Mouse (Mus musculus) left cerebral cortex, postnatal 10 days (tissue): Measurements from ENCODE around the gene 4921501E09Rik. TPM values are rescaled to one million over a fixed set of nuclear protein-coding genes. Genes with fewer than 3 reads are reported as not detected.
"Not testable (repeated sequence)": the region's sequence is repeated elsewhere in the genome, so short reads cannot be mapped to it uniquely, and the experiment has no call there.

ENCODE experiments used
- DNase-seq, 2 experiments: peaks; one replicate each; pipeline ENCODE4 v3.0.0; 2021 to 2022; ENCODE audit warnings: low spot score in 2 of 2, mixed read lengths in 1 of 2; ENCODE audit errors: extremely low spot score in 1 of 2
- intact Hi-C: fragments of 180-260 bp; cut with DNase I; formaldehyde crosslinking; loops from one replicate; pipeline ENCODE4 v1.15.1; 2025
- total RNA-seq, 2 experiments: library from RNA; stranded (reverse); gene quantifications; 2 replicates each; pipeline ENCODE4 v1.2.3; 2021

4921501E09Rik gene
- not detected for total RNA-seq

DNA sequence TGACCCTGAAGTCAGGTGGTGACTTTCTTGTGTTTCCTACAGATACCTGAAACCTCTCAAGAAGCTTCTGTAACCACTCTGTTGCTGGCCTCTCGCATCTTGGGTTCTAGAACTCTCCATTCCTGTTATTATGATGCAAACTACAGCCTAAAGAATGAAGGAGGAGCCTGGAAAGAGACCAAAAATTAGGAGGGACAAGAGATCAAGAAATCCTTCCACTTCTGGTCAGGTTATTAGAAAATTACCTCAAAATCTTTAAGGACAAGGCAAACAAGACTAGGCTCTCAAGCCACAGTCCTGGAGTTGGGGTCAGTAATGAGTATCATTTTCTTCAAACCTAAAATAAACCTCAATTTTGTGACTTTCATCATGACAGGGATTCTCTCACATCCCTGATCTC is at the start of gene 4921501E09Rik:
Gene 4921501E09Rik, minus strand, starts transcription at position 101 of the 400 bp plus-strand sequence.
- intact Hi-C loops = no loop called here
- DNase-seq = no peak

- DNase-seq = no peak
- intact Hi-C loops = no loop called here
Measured at GRCm38 (mm10) chr17:33097396-33097795, 29.5 kb upstream of the 4921501E09Rik start.

DNA sequence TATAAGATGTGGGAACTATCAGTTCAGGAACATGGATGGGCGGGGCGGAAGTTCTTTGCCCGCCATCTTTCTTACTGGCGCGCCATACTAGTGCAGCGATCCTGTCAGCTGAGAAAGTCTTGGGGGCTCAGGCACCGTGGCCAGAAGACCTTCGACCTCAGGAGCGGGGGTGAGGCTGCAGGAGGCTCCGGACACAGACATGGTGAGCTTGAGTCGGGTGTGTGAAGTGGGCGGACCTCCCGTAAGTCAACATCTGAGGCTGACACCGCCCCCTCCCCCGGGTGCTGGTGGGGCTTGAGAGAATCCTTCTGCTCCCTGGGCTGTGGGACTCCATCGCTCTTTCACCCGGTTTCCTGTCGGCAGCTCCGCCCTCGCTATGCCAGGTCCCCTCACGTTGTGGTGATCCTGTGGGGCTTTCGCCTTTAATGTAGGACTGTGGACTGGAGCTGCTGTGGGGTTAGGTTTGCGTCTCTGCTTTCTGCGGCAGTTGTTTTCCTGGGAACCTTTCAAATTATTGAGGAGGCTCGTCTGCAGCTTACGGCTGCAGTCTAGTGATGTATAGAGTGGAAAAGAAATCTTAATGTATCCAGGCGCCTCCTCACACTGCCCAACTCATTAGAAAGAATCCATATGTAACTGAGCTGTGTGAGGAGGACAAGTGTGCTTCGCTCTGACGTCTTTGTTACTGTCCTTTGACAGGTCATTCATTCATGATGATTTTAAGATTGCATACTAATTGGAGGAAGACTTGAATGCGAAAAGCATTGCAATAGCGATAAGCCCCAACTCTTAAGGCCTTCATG is 24.7 kb upstream of the 4921501E09Rik start:
- DNase-seq = peak; percentile 79 to 88
- intact Hi-C loops = no loop called here

DNA sequence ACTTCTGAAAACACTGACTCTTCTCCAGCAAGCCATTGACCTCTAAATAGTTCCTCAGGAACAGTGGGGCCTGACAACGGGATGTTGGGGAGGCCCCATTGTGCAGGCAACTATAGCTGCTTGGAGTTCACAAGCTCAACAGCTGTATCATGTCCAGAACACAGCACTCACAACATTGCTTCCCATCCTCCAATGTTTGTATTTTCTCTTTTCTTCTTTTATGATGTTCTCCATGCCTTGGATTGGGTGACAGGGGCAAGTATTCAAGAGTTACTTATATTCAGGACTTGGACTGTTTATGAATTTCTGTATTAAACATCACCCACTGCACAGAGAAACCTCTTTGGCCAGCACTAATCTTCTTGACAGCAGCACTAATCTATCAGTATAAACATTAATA is 23.8 kb upstream of the 4921501E09Rik start:
- intact Hi-C loops = no loop called here
- DNase-seq = no peak

GRCm38 (mm10) chr17:33089220-33089949 is 21.5 kb upstream of the 4921501E09Rik start, which contains the start of gene Zfp563:
TSS of gene Zfp563 (plus strand) at chr17:33089310.
- intact Hi-C loops = no loop called here

GRCm38 (mm10) chr17:33063001-33063400 is 4.9 kb downstream of the 4921501E09Rik start:
- intact Hi-C loops = no loop called here

More at GRCm38 (mm10) chr17:33089220-33089949, 21.5 kb upstream of the 4921501E09Rik start, which contains the start of gene Zfp563:
- DNase-seq = peak; percentile 90 to 95

DNA sequence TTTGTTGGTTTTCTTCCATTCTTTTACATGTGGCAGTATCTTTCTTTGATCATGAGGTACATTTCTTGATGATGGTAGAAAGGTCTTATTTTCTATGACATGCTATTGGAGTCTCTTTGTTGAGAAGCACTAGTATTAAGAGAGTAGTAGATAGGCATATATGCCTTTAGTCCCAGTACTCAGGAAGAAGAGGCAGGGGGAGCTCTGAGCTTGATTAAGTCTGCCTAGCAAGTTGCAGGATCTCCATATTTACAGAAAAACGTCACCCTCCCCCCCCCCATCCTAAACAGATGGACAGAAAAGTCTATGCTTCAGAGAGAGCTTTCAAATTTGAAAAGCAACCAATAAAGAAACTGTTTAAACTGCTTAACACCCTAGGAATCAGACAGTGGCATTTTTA is 9.1 kb downstream of the 4921501E09Rik start:
- no peak for DNase-seq
- intact Hi-C loops = no loop called here

More at GRCm38 (mm10) chr17:33063001-33063400, 4.9 kb downstream of the 4921501E09Rik start:
- DNase-seq = no peak

GRCm38 (mm10) chr17:33032900-33033891 is 34.7 kb downstream of the 4921501E09Rik start, which contains the start of gene Zfp763:
TSS of gene Zfp763 (minus strand) at chr17:33033402.
- intact Hi-C loops = no loop called here
- DNase-seq = peak; percentile 81 to 84

GRCm38 (mm10) chr17:33032376-33032775 is 35.5 kb downstream of the 4921501E09Rik start:
- intact Hi-C loops = no loop called here
- no peak for DNase-seq

DNA sequence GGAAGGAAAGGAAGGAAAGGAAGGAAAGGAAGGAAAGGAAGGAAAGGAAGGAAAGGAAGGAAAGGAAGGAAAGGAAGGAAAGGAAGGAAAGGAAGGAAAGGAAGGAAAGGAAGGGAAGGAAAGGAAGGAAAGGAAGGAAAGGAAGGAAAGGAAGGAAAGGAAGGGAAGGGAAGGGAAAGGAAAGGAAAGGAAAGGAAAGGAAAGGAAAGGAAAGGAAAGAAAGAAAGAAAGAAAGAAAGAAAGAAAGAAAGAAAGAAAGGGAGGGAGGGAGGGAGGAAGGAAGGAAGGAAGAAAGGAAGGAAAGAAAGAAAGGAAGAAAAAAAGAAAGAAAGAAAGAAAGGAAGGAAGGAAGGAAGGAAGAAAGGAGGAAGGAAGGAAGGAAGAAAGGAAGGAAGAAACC is 47.4 kb downstream of the 4921501E09Rik start:
- DNase-seq, intact Hi-C loops: not testable (repeated sequence)

Other genes with a start within 250 kb of the 4921501E09Rik start
- gene Zfp799, start 237.8 kb downstream of the 4921501E09Rik start, total RNA-seq = 10 to 100 TPM; 22.0 to 22.7 TPM
- gene Zfp870, start 176.4 kb downstream of the 4921501E09Rik start, total RNA-seq = 1 to 10 TPM; 8.4 to 8.6 TPM
- 1 to 10 TPM; 1.5 to 1.6 TPM for gene Cyp4f14, start 150.7 kb downstream of the 4921501E09Rik start, total RNA-seq
- gene Cyp4f13, start 120.7 kb downstream of the 4921501E09Rik start, total RNA-seq = 10 to 100 TPM in 1 of 2 experiments, 1 to 10 TPM in 1; 9.5 to 10.0 TPM
- gene Zfp472, start 102.2 kb downstream of the 4921501E09Rik start, total RNA-seq = 1 to 10 TPM; 4.3 to 5.5 TPM
- gene Zfp952, start 74.9 kb downstream of the 4921501E09Rik start, total RNA-seq = 10 to 100 TPM; 15.6 to 15.7 TPM
- gene Zfp763, start 34.7 kb downstream of the 4921501E09Rik start, total RNA-seq = 10 to 100 TPM; 22.1 to 26.9 TPM
- gene Zfp563, start 21.3 kb upstream of the 4921501E09Rik start, total RNA-seq = 10 to 100 TPM; 17.8 to 18.8 TPM
- gene Morc2b, start 71.6 kb upstream of the 4921501E09Rik start, total RNA-seq = under 1 TPM; 0.62 to 0.97 TPM
- not detected for gene Olfr55, start 100.4 kb upstream of the 4921501E09Rik start, total RNA-seq
- gene Olfr239, start 123.2 kb upstream of the 4921501E09Rik start, total RNA-seq = not detected
- under 1 TPM; 0.55 to 0.60 TPM for gene Olfr1564, start 153.6 kb upstream of the 4921501E09Rik start, total RNA-seq
- 10 to 100 TPM; 14.0 to 14.5 TPM for gene Zfp955a, start 187.1 kb upstream of the 4921501E09Rik start, total RNA-seq
- gene Olfr63, start 196.6 kb upstream of the 4921501E09Rik start, total RNA-seq = not detected
- gene Zfp955b, start 221.5 kb upstream of the 4921501E09Rik start, total RNA-seq = 10 to 100 TPM; 24.1 to 24.9 TPM